Mouse (Mus musculus): Measurements from ENCODE around the gene Kcnj5.

GRCm38 (mm10) chr9:32323610-32324009 lies 20.5 kb downstream of the Kcnj5 start:
- TF ChIP-seq CTCF (IDR thresholded peaks at IDR 0.05 in 2 of 3, conservative IDR thresholded peaks at IDR 0.05 in 1 of 3; ENCODE audit: control insufficient read depth in 1 of 3, insufficient read depth in 1 of 3, low read depth in 2 of 3, low read length in 3 of 3, poor library complexity in 1 of 3, severe bottlenecking in 1 of 3), result no peak
- TF ChIP-seq POLR2AphosphoS5 (IDR thresholded peaks at IDR 0.05; ENCODE audit: borderline replicate concordance, low read depth, low read length), result no peak
- no peak for TF ChIP-seq HCFC1 (IDR thresholded peaks at IDR 0.05; ENCODE audit: low read depth, low read length)
- no peak for TF ChIP-seq ZMIZ1 (IDR thresholded peaks at IDR 0.05; ENCODE audit: low read depth, low read length)
- TF ChIP-seq POLR2A (IDR thresholded peaks at IDR 0.05; ENCODE audit: control insufficient read depth in 1 of 2, insufficient read depth in 1 of 2, low read depth in 1 of 2, low read length in 2 of 2, poor library complexity in 1 of 2), result no peak
- TF ChIP-seq MAX (IDR thresholded peaks at IDR 0.05; ENCODE audit: low read length), result no peak

All from MEL (cell line).